Mouse (Mus musculus) G1E (cell line): Measurements from ENCODE around the gene C3ar1.

ENCODE experiments used
- CTCF ChIP-seq: IDR thresholded peaks from 2 replicates; pipeline ENCODE4 v1.5.1; 2012; ENCODE audit warnings: low read depth, low read length, inconsistent platforms, mixed read lengths
- TAL1 ChIP-seq: conservative IDR thresholded peaks from 2 replicates; pipeline ENCODE4 v1.6.1; 2012; ENCODE audit warnings: low read depth, low read length, inconsistent platforms, mixed read lengths

DNA sequence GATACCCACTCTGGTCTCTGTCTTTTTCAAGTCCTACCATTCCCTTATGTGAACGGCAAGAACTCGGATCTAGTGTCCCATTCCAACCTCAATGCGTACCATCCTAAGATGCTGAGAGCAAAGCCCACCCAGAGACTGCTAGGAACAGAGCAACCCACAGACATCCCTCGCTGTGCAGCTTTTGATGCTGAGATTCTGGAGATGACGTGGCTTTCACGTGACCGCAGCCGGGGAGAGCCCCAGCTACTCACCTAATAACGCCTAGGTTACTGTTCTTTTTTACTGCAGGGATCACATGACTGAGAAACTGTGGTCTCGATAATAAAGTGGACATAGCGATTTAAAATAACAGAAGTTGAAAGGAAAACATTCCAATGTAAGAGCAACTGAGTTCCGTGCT is 1.4 kb downstream of the C3ar1 start:
- TF ChIP-seq CTCF = no peak
- no peak for TF ChIP-seq TAL1
